Mouse (Mus musculus) small intestine, adult 2 months (tissue): Measurements from ENCODE around the gene Polg.

ENCODE experiments used
- CTCF ChIP-seq: fragments of 200-500 bp; IDR thresholded peaks from 2 replicates; pipeline ENCODE4 v1.5.1; 2012; ENCODE audit warnings: low read depth, mild to moderate bottlenecking, control low read depth, inconsistent platforms, low read length, moderate library complexity, mixed read lengths; ENCODE audit not compliant: insufficient replicate concordance, insufficient read length; ENCODE audit errors: extremely low read depth
- POLR2A ChIP-seq: fragments of 200-500 bp; IDR thresholded peaks from 2 replicates; pipeline ENCODE4 v1.6.1; 2012; ENCODE audit warnings: low read depth, mild to moderate bottlenecking, control low read depth, inconsistent platforms, low read length, moderate library complexity

- TF ChIP-seq CTCF (no peak), POLR2A (no peak)
Measured at GRCm38 (mm10) chr7:79447486-79447885, 18.7 kb downstream of the Polg start.
